Mouse (Mus musculus) T-helper 17 cell (primary cell): ENCODE measurements around the gene Abca4.
"Not testable (repeated sequence)": the region's sequence is repeated elsewhere in the genome, so short reads cannot be mapped to it uniquely, and the experiment has no call there.

Experiments used
- in situ Hi-C, 2 experiments: fragments of 300-600 bp; cut with MboI, MseI; formaldehyde crosslinking; loops; 1 replicate in 1 of 2; 2 replicates in 1 of 2; pipeline ENCODE4 v1.15.1; 2025; ENCODE audit warnings: high pct_unique_total_duplicates in 2 of 2

Gene Abca4

GRCm38 (mm10) chr3:122049158-122049557, 4.9 kb downstream of the Abca4 start:
- in situ Hi-C loops, result no loop called here

GRCm38 (mm10) chr3:122058439-122059198, 14.4 kb downstream of the Abca4 start:
- in situ Hi-C loops, result loop anchor here in 1 of 2 experiments (25.0 kb wide), 1 partner anchor 1446 kb away; no protein-coding TSS in a partner anchor

- in situ Hi-C loops, result loop anchor here in 1 of 2 experiments (25.0 kb wide), 1 partner anchor 1450 kb away; no protein-coding TSS in a partner anchor
Measured at GRCm38 (mm10) chr3:122062586-122062985, 18.3 kb downstream of the Abca4 start.

GRCm38 (mm10) chr3:122064556-122065410, 20.5 kb downstream of the Abca4 start:
- in situ Hi-C loops, result loop anchor here in 1 of 2 experiments (25.0 kb wide), 1 partner anchor 1452 kb away; no protein-coding TSS in a partner anchor

- in situ Hi-C loops, result loop anchor here in 1 of 2 experiments (25.0 kb wide), 1 partner anchor 1459 kb away; no protein-coding TSS in a partner anchor
Measured at GRCm38 (mm10) chr3:122071769-122072168, 27.5 kb downstream of the Abca4 start.

GRCm38 (mm10) chr3:122072646-122073571, 28.7 kb downstream of the Abca4 start:
- in situ Hi-C loops, result loop anchor here in 1 of 2 experiments (25.0 kb wide), 1 partner anchor 1461 kb away; no protein-coding TSS in a partner anchor

GRCm38 (mm10) chr3:122073595-122073994, 29.4 kb downstream of the Abca4 start:
- in situ Hi-C loops, result loop anchor here in 1 of 2 experiments (25.0 kb wide), 1 partner anchor 1461 kb away; no protein-coding TSS in a partner anchor

GRCm38 (mm10) chr3:122074334-122074733, 30.1 kb downstream of the Abca4 start:
- in situ Hi-C loops, result loop anchor here in 1 of 2 experiments (25.0 kb wide), 1 partner anchor 1462 kb away; no protein-coding TSS in a partner anchor

GRCm38 (mm10) chr3:122078141-122078540, 33.9 kb downstream of the Abca4 start:
- in situ Hi-C loops, result no loop called here

- in situ Hi-C loops, result no loop called here
Measured at GRCm38 (mm10) chr3:122079172-122079571, 34.9 kb downstream of the Abca4 start.

- in situ Hi-C loops, result not testable (repeated sequence)
Measured at GRCm38 (mm10) chr3:122081634-122082033, 37.4 kb downstream of the Abca4 start.

GRCm38 (mm10) chr3:122082338-122082737, 38.1 kb downstream of the Abca4 start:
- in situ Hi-C loops, result no loop called here

GRCm38 (mm10) chr3:122085157-122085989, 41.1 kb downstream of the Abca4 start:
- in situ Hi-C loops, result no loop called here

- in situ Hi-C loops, result no loop called here
Measured at GRCm38 (mm10) chr3:122088054-122088681, 43.9 kb downstream of the Abca4 start.

GRCm38 (mm10) chr3:122090338-122090737, 46.1 kb downstream of the Abca4 start:
- in situ Hi-C loops, result no loop called here

- in situ Hi-C loops, result loop anchor here (10.0 to 25.0 kb wide), 3 partner anchors 145 to 562 kb away; partner anchors contain the start of genes Arhgap29 (in 1 of the 2) and Slc44a3 (in 1 of the 2)
Measured at GRCm38 (mm10) chr3:122099713-122100112, 55.5 kb downstream of the Abca4 start.

- in situ Hi-C loops, result loop anchor here (10.0 to 25.0 kb wide), 3 partner anchors 147 to 565 kb away; partner anchors contain the start of genes Arhgap29 (in 1 of the 2) and Slc44a3 (in 1 of the 2)
Measured at GRCm38 (mm10) chr3:122102091-122102490, 57.8 kb downstream of the Abca4 start.

- in situ Hi-C loops, result loop anchor here (10.0 to 25.0 kb wide), 3 partner anchors 149 to 567 kb away; partner anchors contain the start of genes Arhgap29 (in 1 of the 2) and Slc44a3 (in 1 of the 2)
Measured at GRCm38 (mm10) chr3:122103864-122104808, 59.9 kb downstream of the Abca4 start.
